Mouse (Mus musculus) CH12.LX (cell line): ENCODE measurements around the gene Thy1. TPM values are rescaled to one million over a fixed set of nuclear protein-coding genes. Genes with fewer than 3 reads are reported as not detected.

Source experiments
- DNase-seq: peaks from one replicate; pipeline ENCODE4 v3.0.0-alpha.2; 2013; ENCODE audit errors: extremely low read depth
- H3K27ac ChIP-seq: 2 replicates; pipeline ENCODE4 v1.5.1; 2012; ENCODE audit warnings: low read depth, mild to moderate bottlenecking, control low read depth, moderate library complexity; ENCODE audit not compliant: insufficient read depth
- H3K27me3 ChIP-seq: replicated peaks from 2 replicates; pipeline ENCODE3; 2012; ENCODE audit warnings: inconsistent platforms
- H3K36me3 ChIP-seq, 2 experiments: replicated peaks in 1 of 2; 2 replicates each; pipeline versions ENCODE3 to v1.6.1; 2012; ENCODE audit warnings: inconsistent platforms in 1 of 2, low read length in 1 of 2, mild to moderate bottlenecking in 1 of 2, mixed read lengths in 1 of 2, moderate library complexity in 1 of 2; ENCODE audit not compliant: control insufficient read depth in 1 of 2, insufficient read depth in 1 of 2
- H3K4me1 ChIP-seq, 2 experiments: 2 replicates each; pipeline ENCODE4 v1.6.1; 2012; ENCODE audit warnings: inconsistent platforms in 1 of 2, moderate library complexity in 1 of 2; ENCODE audit not compliant: insufficient read depth in 2 of 2, control insufficient read depth in 1 of 2
- H3K4me2 ChIP-seq: 2 replicates; pipeline ENCODE4 v1.6.1; 2012; ENCODE audit warnings: low read depth, mild to moderate bottlenecking, control low read depth; ENCODE audit not compliant: poor library complexity, insufficient read depth, severe bottlenecking
- H3K4me3 ChIP-seq, 3 experiments: fragments of 150-350 bp in 1 of 3; sonication (generic) in 1 of 3; replicated peaks in 1 of 3; 2 replicates each; pipeline versions ENCODE3 to v1.5.1; 2011 to 2012; ENCODE audit warnings: low read depth in 2 of 3, low read length in 2 of 3, mild to moderate bottlenecking in 2 of 3, moderate library complexity in 2 of 3, control low read depth in 1 of 3, improper control_type of control experiment in 1 of 3, inconsistent platforms in 1 of 3, mixed read lengths in 1 of 3; ENCODE audit not compliant: poor library complexity in 1 of 3
- H3K79me2 ChIP-seq: replicated peaks from 2 replicates; pipeline ENCODE4 v1.6.1; 2012; ENCODE audit warnings: mild to moderate bottlenecking, moderate library complexity; ENCODE audit not compliant: control insufficient read depth, poor library complexity, insufficient read depth, severe bottlenecking; ENCODE audit errors: extremely low read depth
- H3K9ac ChIP-seq: 2 replicates; pipeline ENCODE4 v1.6.1; 2012; ENCODE audit warnings: low read depth, mild to moderate bottlenecking, control low read depth, moderate library complexity; ENCODE audit not compliant: insufficient read depth
- H3K9me3 ChIP-seq: replicated peaks from 2 replicates; pipeline ENCODE3; 2012; ENCODE audit warnings: low read length, inconsistent platforms, mixed read lengths
- CHD1 ChIP-seq: IDR thresholded peaks from 2 replicates; pipeline ENCODE4 v1.6.1; 2012; ENCODE audit warnings: low read depth, low read length, improper control_type of control experiment, inconsistent platforms
- CTCF ChIP-seq, 2 experiments: IDR thresholded peaks in 1 of 2; conservative IDR thresholded peaks in 1 of 2; 2 replicates each; pipeline ENCODE4 v1.5.1; 2011 to 2012; ENCODE audit warnings: low read depth in 2 of 2, low read length in 2 of 2, improper control_type of control experiment in 1 of 2, inconsistent platforms in 1 of 2, mild to moderate bottlenecking in 1 of 2, moderate library complexity in 1 of 2
- E2F4 ChIP-seq: IDR thresholded peaks from 2 replicates; pipeline ENCODE4 v1.6.1; 2011; ENCODE audit warnings: low read depth, low read length, improper control_type of control experiment; ENCODE audit not compliant: insufficient replicate concordance
- ELF1 ChIP-seq: IDR thresholded peaks from 2 replicates; pipeline ENCODE4 v1.6.1; 2014; ENCODE audit warnings: low read depth, mild to moderate bottlenecking, inconsistent platforms, low read length, improper control_type of control experiment
- ETS1 ChIP-seq: conservative IDR thresholded peaks from 2 replicates; pipeline ENCODE4 v1.6.1; 2012; ENCODE audit warnings: low read depth, mild to moderate bottlenecking, inconsistent platforms, low read length, improper control_type of control experiment, moderate library complexity
- JUN ChIP-seq: IDR thresholded peaks from 2 replicates; pipeline ENCODE4 v1.6.1; 2011; ENCODE audit warnings: low read depth, mild to moderate bottlenecking, low read length, improper control_type of control experiment, moderate library complexity; ENCODE audit not compliant: insufficient read depth
- KAT2A ChIP-seq: IDR thresholded peaks from 2 replicates; pipeline ENCODE4 v1.6.1; 2012; ENCODE audit warnings: low read length, improper control_type of control experiment, inconsistent platforms; ENCODE audit not compliant: insufficient replicate concordance
- MAX ChIP-seq: IDR thresholded peaks from 2 replicates; pipeline ENCODE4 v1.6.1; 2011; ENCODE audit warnings: low read length, improper control_type of control experiment
- MAZ ChIP-seq: IDR thresholded peaks from 2 replicates; pipeline ENCODE4 v1.6.1; 2012; ENCODE audit warnings: low read depth, mild to moderate bottlenecking, inconsistent platforms, low read length, improper control_type of control experiment, moderate library complexity
- MEF2A ChIP-seq: IDR thresholded peaks from 2 replicates; pipeline ENCODE4 v1.6.1; 2014; ENCODE audit warnings: low read depth, mild to moderate bottlenecking, inconsistent platforms, low read length, improper control_type of control experiment, borderline replicate concordance
- NELFE ChIP-seq: IDR thresholded peaks from 2 replicates; pipeline ENCODE4 v1.6.1; 2011; ENCODE audit warnings: low read depth, low read length, improper control_type of control experiment
- NRF1 ChIP-seq: IDR thresholded peaks from 2 replicates; pipeline ENCODE4 v1.6.1; 2014; ENCODE audit warnings: low read depth, mild to moderate bottlenecking, inconsistent platforms, low read length, improper control_type of control experiment, moderate library complexity
- POLR2AphosphoS2 ChIP-seq: IDR thresholded peaks from 2 replicates; pipeline ENCODE4 v1.6.1; 2011; ENCODE audit warnings: low read depth, low read length, improper control_type of control experiment
- SIN3A ChIP-seq: IDR thresholded peaks from 2 replicates; pipeline ENCODE4 v1.6.1; 2012; ENCODE audit warnings: low read length, improper control_type of control experiment, inconsistent platforms
- SMC3 ChIP-seq: IDR thresholded peaks from 2 replicates; pipeline ENCODE4 v1.6.1; 2011; ENCODE audit warnings: low read depth, low read length, improper control_type of control experiment
- TCF12 ChIP-seq: IDR thresholded peaks from 2 replicates; pipeline ENCODE4 v1.6.1; 2014; ENCODE audit warnings: low read depth, mild to moderate bottlenecking, inconsistent platforms, low read length, improper control_type of control experiment
- UBTF ChIP-seq: IDR thresholded peaks from 2 replicates; pipeline ENCODE4 v1.6.1; 2012; ENCODE audit warnings: low read depth, mild to moderate bottlenecking, inconsistent platforms, low read length, improper control_type of control experiment, moderate library complexity
- USF1 ChIP-seq: IDR thresholded peaks from 2 replicates; pipeline ENCODE4 v1.6.1; 2014; ENCODE audit warnings: low read depth, mild to moderate bottlenecking, inconsistent platforms, low read length, improper control_type of control experiment
- USF2 ChIP-seq: conservative IDR thresholded peaks from 2 replicates; pipeline ENCODE4 v1.6.1; 2011; ENCODE audit warnings: low read depth, low read length, improper control_type of control experiment
- ZC3H11A ChIP-seq: IDR thresholded peaks from 2 replicates; pipeline ENCODE4 v1.6.1; 2012; ENCODE audit warnings: low read depth, mild to moderate bottlenecking, inconsistent platforms, low read length, improper control_type of control experiment
- ZKSCAN1 ChIP-seq: IDR thresholded peaks from 2 replicates; pipeline ENCODE4 v1.6.1; 2012; ENCODE audit warnings: low read depth, inconsistent platforms, low read length, improper control_type of control experiment, borderline replicate concordance
- ZMIZ1 ChIP-seq: IDR thresholded peaks from 2 replicates; pipeline ENCODE4 v1.6.1; 2012; ENCODE audit warnings: low read depth, mild to moderate bottlenecking, inconsistent platforms, low read length, improper control_type of control experiment
- ZNF384 ChIP-seq: IDR thresholded peaks from 2 replicates; pipeline ENCODE4 v1.6.1; 2012; ENCODE audit warnings: low read depth, low read length, improper control_type of control experiment, inconsistent platforms
- dilution Hi-C: fragments of 300-500 bp; cut with MboI; formaldehyde crosslinking; loops from 2 replicates; pipeline ENCODE4 v1.14.3; 2020; ENCODE audit warnings: low sequenced_read_pairs; ENCODE audit not compliant: extremely low pct_unique_long_range_greater_than_20kb, extremely low pct_ligation_motif_present
- in situ Hi-C: fragments of 300-500 bp; cut with MboI; formaldehyde crosslinking; loops from 3 replicates; pipeline ENCODE4 v1.14.3; 2019; ENCODE audit warnings: low sequenced_read_pairs, low pct_ligation_motif_present, low pct_unique_long_range_greater_than_20kb, mixed read lengths
- polyA plus RNA-seq: library from polyadenylated mRNA; unstranded; fragments of >175 nt; gene quantifications from 2 replicates; pipeline ENCODE4 v1.2.1, GENCODE M21; 2012; ENCODE audit warnings: low read depth; ENCODE audit not compliant: insufficient read length
- total RNA-seq, 2 experiments: library from RNA; depleted of rRNA; stranded (reverse); fragments of 300-350 nt in 1 of 2; fragments of >200 nt in 1 of 2; gene quantifications; 2 replicates each; pipeline ENCODE4 v1.2.3; 2012 to 2014

Thy1 gene
- total and polyA plus RNA-seq, 3 experiments = not detected

DNA sequence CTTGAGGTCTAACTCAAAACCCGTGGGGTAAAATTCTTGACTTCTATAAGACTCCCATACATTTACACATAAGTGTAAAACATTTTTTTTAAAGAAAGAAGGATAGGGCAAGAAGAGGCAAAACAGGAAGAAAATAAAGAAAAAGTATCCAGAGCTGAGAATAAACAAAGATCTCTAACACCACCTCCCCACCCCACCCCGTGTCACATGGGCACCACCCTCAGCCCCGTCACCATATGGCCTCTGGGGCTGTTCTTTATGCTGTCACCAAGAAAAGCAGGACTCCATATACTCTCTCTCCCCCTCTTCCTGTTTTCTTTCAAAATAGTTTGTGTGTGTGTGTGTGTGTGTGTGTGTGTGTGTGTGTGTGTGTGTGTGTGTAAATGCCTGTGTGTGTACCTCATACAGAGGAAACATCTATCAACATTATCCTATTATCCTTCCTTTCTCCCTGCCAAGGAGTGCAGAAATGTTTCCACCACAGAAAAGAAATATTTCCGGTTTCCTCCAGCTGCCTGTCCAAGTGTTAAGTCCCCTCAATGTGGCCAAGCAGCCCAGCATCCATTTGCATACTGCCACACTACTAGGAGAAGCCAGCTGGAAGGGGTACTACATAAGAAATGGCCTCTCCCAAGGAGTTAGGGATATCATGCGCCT is 13.5 kb upstream of the Thy1 start:
- dilution Hi-C loops (no loop called here), in situ Hi-C loops (no loop called here)
- Histone ChIP-seq H3K79me2 (no peaks in the 10 kb centered on the region), H3K4me2 (no peak overlapping the region), H3K9me3 (peaks cover 3% of the 10 kb centered on the region), H3K36me3 (no peaks in the 10 kb centered on the region), H3K4me3 (no peak overlapping the region), H3K27ac (no peak overlapping the region), H3K9ac (no peak overlapping the region), H3K4me1 (no peaks in the 10 kb centered on the region), H3K27me3 (peaks cover 22% of the 10 kb centered on the region)
- no peak for DNase-seq
- TF ChIP-seq CHD1 = no peak
- no peak for TF ChIP-seq ETS1
- no peak for TF ChIP-seq ZKSCAN1
- no peak for TF ChIP-seq CTCF (conservative IDR thresholded peaks at IDR 0.05 in 1 of 2, IDR thresholded peaks at IDR 0.05 in 1 of 2; ENCODE audit: low read depth in 2 of 2, low read length in 2 of 2)
- TF ChIP-seq ZC3H11A = no peak
- no peak for TF ChIP-seq JUN
- TF ChIP-seq ZMIZ1 = no peak
- TF ChIP-seq MAX = no peak
- no peak for TF ChIP-seq SIN3A
- no peak for TF ChIP-seq NELFE
- no peak for TF ChIP-seq USF2
- no peak for TF ChIP-seq MEF2A
- no peak for TF ChIP-seq ZNF384
- TF ChIP-seq TCF12 = no peak
- no peak for TF ChIP-seq KAT2A
- no peak for TF ChIP-seq POLR2AphosphoS2
- TF ChIP-seq MAZ = no peak
- TF ChIP-seq SMC3 = no peak

GRCm38 (mm10) chr9:44030646-44031045 is 12.5 kb upstream of the Thy1 start:
- peaks cover 28% of the 10 kb centered on the region for H3K27me3 ChIP-seq
- H3K36me3 ChIP-seq = no peaks in the 10 kb centered on the region
- dilution Hi-C loops = no loop called here
- TF ChIP-seq CTCF (conservative IDR thresholded peaks at IDR 0.05 in 1 of 2, IDR thresholded peaks at IDR 0.05 in 1 of 2; ENCODE audit: low read depth in 2 of 2, low read length in 2 of 2) (no peak), ELF1 (no peak), USF1 (no peak), SMC3 (no peak), MEF2A (no peak), NRF1 (no peak), UBTF (no peak), E2F4 (no peak), POLR2AphosphoS2 (no peak), ZKSCAN1 (no peak)
- TF ChIP-seq, all 38 proteins: peak for 0
- H3K27ac ChIP-seq = no peak overlapping the region
- H3K9ac ChIP-seq = no peak overlapping the region
- no peak overlapping the region for H3K4me2 ChIP-seq
- in situ Hi-C loops = no loop called here
- H3K4me1 ChIP-seq = no peaks in the 10 kb centered on the region
- DNase-seq = no peak
- peaks cover 3% of the 10 kb centered on the region for H3K9me3 ChIP-seq
- no peaks in the 10 kb centered on the region for H3K79me2 ChIP-seq
- H3K4me3 ChIP-seq = no peak overlapping the region
